Mouse (Mus musculus) gastrocnemius, postnatal 14 days (tissue): ENCODE results near the gene Col17a1. TPM values are rescaled to one million over a fixed set of nuclear protein-coding genes. Genes with fewer than 3 reads are reported as not detected.

Source experiments
- DNase-seq: peaks from one replicate; pipeline ENCODE4 v3.0.0; 2021; ENCODE audit warnings: mixed read lengths
- intact Hi-C: fragments of 180-260 bp; cut with DNase I; formaldehyde crosslinking; loops from one replicate; pipeline ENCODE4 v1.15.1; 2025; ENCODE audit warnings: low total_unique reads
- long read RNA-seq, 2 experiments: library from polyadenylated mRNA; stranded (forward); transcript quantifications; one replicate each; pipeline ENCODE4 v2.0.0; 2021
- total RNA-seq, 2 experiments: library from RNA; stranded (reverse); gene quantifications; 2 replicates each; pipeline ENCODE4 v1.2.3; 2021

Gene Col17a1
- under 1 TPM; 0.31 to 0.33 TPM for total RNA-seq
- long read RNA-seq, experiment 1, result 0 reads
- long read RNA-seq, experiment 2, partial matches to known transcripts, result 1 of 1 reads
- long read RNA-seq, experiment 2, other reads (novel, unspliced or antisense), result 0 of 1 reads

GRCm38 (mm10) chr19:47691994-47692393 lies at the start of gene Col17a1:
Gene Col17a1, minus strand, starts transcription at chr19:47692094.
- no peak for DNase-seq
- intact Hi-C loops, result no loop called here

GRCm38 (mm10) chr19:47731931-47732330 lies 40.0 kb upstream of the Col17a1 start:
- intact Hi-C loops, result no loop called here
- peak; percentile 76 for DNase-seq

- DNase-seq, result peak; percentile 100
- intact Hi-C loops, result no loop called here
These were observed 39.4 kb upstream of the Col17a1 start, which contains the start of gene Sfr1 for GRCm38 (mm10) chr19:47731071-47731881. Gene Sfr1, plus strand, starts transcription at chr19:47731682.

GRCm38 (mm10) chr19:47730691-47731070 lies 38.8 kb upstream of the Col17a1 start:
- intact Hi-C loops, result no loop called here
- peak; percentile 73 for DNase-seq

- intact Hi-C loops, result loop anchor here (10.0 kb wide), 1 partner anchor 61 kb away; no protein-coding TSS in a partner anchor
These were observed 33.8 kb upstream of the Col17a1 start for GRCm38 (mm10) chr19:47725643-47726140.

GRCm38 (mm10) chr19:47724903-47725302 lies 33.0 kb upstream of the Col17a1 start:
- intact Hi-C loops, result loop anchor here (10.0 kb wide), 1 partner anchor 60 kb away; no protein-coding TSS in a partner anchor
- no peak for DNase-seq

More at GRCm38 (mm10) chr19:47725643-47726140, 33.8 kb upstream of the Col17a1 start:
- no peak for DNase-seq

- intact Hi-C loops, result loop anchor here (10.0 kb wide), 1 partner anchor 58 kb away; no protein-coding TSS in a partner anchor
These were observed 30.6 kb upstream of the Col17a1 start for GRCm38 (mm10) chr19:47722471-47722870.

GRCm38 (mm10) chr19:47719147-47719546 lies 27.3 kb upstream of the Col17a1 start:
- intact Hi-C loops, result no loop called here

More at GRCm38 (mm10) chr19:47722471-47722870, 30.6 kb upstream of the Col17a1 start:
- no peak for DNase-seq

GRCm38 (mm10) chr19:47716144-47716543 lies 24.2 kb upstream of the Col17a1 start:
- intact Hi-C loops, result no loop called here
- no peak for DNase-seq

More at GRCm38 (mm10) chr19:47719147-47719546, 27.3 kb upstream of the Col17a1 start:
- DNase-seq, result no peak

- DNase-seq, result no peak
- intact Hi-C loops, result no loop called here
These were observed 21.6 kb upstream of the Col17a1 start for GRCm38 (mm10) chr19:47713457-47713856.

- intact Hi-C loops, result no loop called here
- DNase-seq, result no peak
These were observed 18.5 kb upstream of the Col17a1 start for GRCm38 (mm10) chr19:47710376-47710775.

- DNase-seq, result no peak
These were observed 13.9 kb upstream of the Col17a1 start for GRCm38 (mm10) chr19:47705772-47706309.

GRCm38 (mm10) chr19:47705080-47705771 lies 13.3 kb upstream of the Col17a1 start:
- intact Hi-C loops, result no loop called here
- no peak for DNase-seq

More at GRCm38 (mm10) chr19:47705772-47706309, 13.9 kb upstream of the Col17a1 start:
- intact Hi-C loops, result no loop called here

- intact Hi-C loops, result no loop called here
- DNase-seq, result no peak
These were observed 8.6 kb upstream of the Col17a1 start for GRCm38 (mm10) chr19:47700509-47700908.

GRCm38 (mm10) chr19:47699743-47700142 lies 7.8 kb upstream of the Col17a1 start:
- no peak for DNase-seq
- intact Hi-C loops, result no loop called here

- intact Hi-C loops, result no loop called here
- DNase-seq, result no peak
These were observed 6.4 kb upstream of the Col17a1 start for GRCm38 (mm10) chr19:47698266-47698665.

GRCm38 (mm10) chr19:47697067-47697466 lies 5.2 kb upstream of the Col17a1 start:
- intact Hi-C loops, result no loop called here
- DNase-seq, result no peak

- intact Hi-C loops, result no loop called here
- DNase-seq, result no peak
These were observed 4.5 kb upstream of the Col17a1 start for GRCm38 (mm10) chr19:47696411-47696810.

GRCm38 (mm10) chr19:47695725-47696124 lies 3.8 kb upstream of the Col17a1 start:
- no peak for DNase-seq
- intact Hi-C loops, result no loop called here

GRCm38 (mm10) chr19:47689592-47689991 lies 2.3 kb downstream of the Col17a1 start:
- no peak for DNase-seq
- intact Hi-C loops, result no loop called here
